Mouse (Mus musculus): ENCODE data around the gene Mgat2. TPM values are rescaled to one million over a fixed set of nuclear protein-coding genes. Genes with fewer than 3 reads are reported as not detected.
A peak's percentile ranks its signal among the peaks of the same experiment; 100 is the strongest.

The Mgat2 gene
- polyA plus RNA-seq (2015; fragmentation: Nextera tagmentation; extraction: Ambion mirVana) = 46.3 and 47.0 TPM in 2 replicates

- peak within 1 kb of the TSS; percentile 91 for H3K9ac ChIP-seq (replicated peaks; ENCODE audit: low read length)
- H3K4me2 ChIP-seq (replicated peaks; ENCODE audit: low read depth, low read length) = peak within 1 kb of the TSS; percentile 95
- H3K27ac ChIP-seq (ENCODE audit: low read length) = peak within 1 kb of the TSS; percentile 93
- peaks cover 12% of the 10 kb centered on the region; the same call in 1 of the 2 replicates for H3K36me3 ChIP-seq (ENCODE audit: insufficient read depth, low read length)
- ATAC-seq (ENCODE audit: low FRiP score, low TSS enrichment) = peak; percentile 99
- H3K4me3 ChIP-seq (ENCODE audit: low read length) = peak within 1 kb of the TSS; percentile 86
- H3K9me3 ChIP-seq (ENCODE audit: low read length) = no peaks in the 10 kb centered on the region
- H3K4me1 ChIP-seq (ENCODE audit: insufficient read depth, low read length) = peaks cover 20% of the 10 kb centered on the region
- 0% methylated on average over 83 of the region's 84 CpGs for WGBS
- H3K27me3 ChIP-seq (ENCODE audit: insufficient read depth, low read length) = no peaks in the 10 kb centered on the region
These were observed at the start of gene Mgat2, which contains the start of gene Rpl36al for GRCm38 (mm10) chr12:69183583-69184308. Gene Mgat2, plus strand, starts transcription at chr12:69184157. Gene Rpl36al, minus strand, starts transcription at chr12:69184083.

GRCm38 (mm10) chr12:69139201-69139600 is 44.8 kb upstream of the Mgat2 start:
- no peaks in the 10 kb centered on the region for H3K27me3 ChIP-seq (ENCODE audit: insufficient read depth, low read length)
- H3K4me2 ChIP-seq (replicated peaks; ENCODE audit: low read depth, low read length) = no peak overlapping the region
- 94% methylated on average over 3 of the region's 3 CpGs for WGBS
- H3K9ac ChIP-seq (replicated peaks; ENCODE audit: low read length) = no peak overlapping the region
- H3K4me3 ChIP-seq (ENCODE audit: low read length) = no peak overlapping the region
- no peaks in the 10 kb centered on the region for H3K4me1 ChIP-seq (ENCODE audit: insufficient read depth, low read length)
- no peaks in the 10 kb centered on the region for H3K36me3 ChIP-seq (ENCODE audit: insufficient read depth, low read length)
- H3K9me3 ChIP-seq (ENCODE audit: low read length) = no peaks in the 10 kb centered on the region
- no peak overlapping the region for H3K27ac ChIP-seq (ENCODE audit: low read length)
- no peak for ATAC-seq (ENCODE audit: low FRiP score, low TSS enrichment)

- H3K9me3 ChIP-seq (ENCODE audit: low read length) = no peaks in the 10 kb centered on the region
- H3K4me2 ChIP-seq (replicated peaks; ENCODE audit: low read depth, low read length) = no peak overlapping the region
- H3K27me3 ChIP-seq (ENCODE audit: insufficient read depth, low read length) = no peaks in the 10 kb centered on the region
- no peak overlapping the region for H3K27ac ChIP-seq (ENCODE audit: low read length)
- no peak overlapping the region for H3K9ac ChIP-seq (replicated peaks; ENCODE audit: low read length)
- WGBS = 88% methylated on average over 7 of the region's 7 CpGs
- H3K4me3 ChIP-seq (ENCODE audit: low read length) = no peak overlapping the region
- H3K36me3 ChIP-seq (ENCODE audit: insufficient read depth, low read length) = no peaks in the 10 kb centered on the region
- no peaks in the 10 kb centered on the region for H3K4me1 ChIP-seq (ENCODE audit: insufficient read depth, low read length)
- no peak for ATAC-seq (ENCODE audit: low FRiP score, low TSS enrichment)
These were observed 44.1 kb upstream of the Mgat2 start for GRCm38 (mm10) chr12:69139841-69140240.

- Histone ChIP-seq H3K9me3 (ENCODE audit: low read length) (no peaks in the 10 kb centered on the region), H3K4me1 (ENCODE audit: insufficient read depth, low read length) (no peaks in the 10 kb centered on the region), H3K27me3 (ENCODE audit: insufficient read depth, low read length) (no peaks in the 10 kb centered on the region), H3K36me3 (ENCODE audit: insufficient read depth, low read length) (no peaks in the 10 kb centered on the region), H3K9ac (replicated peaks; ENCODE audit: low read length) (no peak overlapping the region), H3K27ac (ENCODE audit: low read length) (no peak overlapping the region), H3K4me2 (replicated peaks; ENCODE audit: low read depth, low read length) (no peak overlapping the region), H3K4me3 (ENCODE audit: low read length) (no peak overlapping the region)
- WGBS = 86% methylated on average over 6 of the region's 6 CpGs
- no peak for ATAC-seq (ENCODE audit: low FRiP score, low TSS enrichment)
These were observed 40.5 kb upstream of the Mgat2 start for GRCm38 (mm10) chr12:69143460-69143859.

GRCm38 (mm10) chr12:69147166-69147735 is 36.7 kb upstream of the Mgat2 start:
- H3K9ac ChIP-seq (replicated peaks; ENCODE audit: low read length) = no peak overlapping the region
- WGBS = 94% methylated on average over 5 of the region's 5 CpGs
- ATAC-seq (ENCODE audit: low FRiP score, low TSS enrichment) = no peak
- H3K27me3 ChIP-seq (ENCODE audit: insufficient read depth, low read length) = no peaks in the 10 kb centered on the region
- no peak overlapping the region for H3K4me3 ChIP-seq (ENCODE audit: low read length)
- H3K4me2 ChIP-seq (replicated peaks; ENCODE audit: low read depth, low read length) = no peak overlapping the region
- H3K9me3 ChIP-seq (ENCODE audit: low read length) = no peaks in the 10 kb centered on the region
- H3K36me3 ChIP-seq (ENCODE audit: insufficient read depth, low read length) = no peaks in the 10 kb centered on the region
- no peak overlapping the region for H3K27ac ChIP-seq (ENCODE audit: low read length)
- no peaks in the 10 kb centered on the region for H3K4me1 ChIP-seq (ENCODE audit: insufficient read depth, low read length)

- WGBS = 82% methylated on average over 13 of the region's 13 CpGs
- Histone ChIP-seq H3K27me3 (ENCODE audit: insufficient read depth, low read length) (no peaks in the 10 kb centered on the region), H3K9me3 (ENCODE audit: low read length) (no peaks in the 10 kb centered on the region), H3K9ac (replicated peaks; ENCODE audit: low read length) (no peak overlapping the region), H3K4me1 (ENCODE audit: insufficient read depth, low read length) (no peaks in the 10 kb centered on the region), H3K36me3 (ENCODE audit: insufficient read depth, low read length) (no peaks in the 10 kb centered on the region), H3K4me3 (ENCODE audit: low read length) (no peak overlapping the region), H3K4me2 (replicated peaks; ENCODE audit: low read depth, low read length) (no peak overlapping the region), H3K27ac (ENCODE audit: low read length) (no peak overlapping the region)
- ATAC-seq (ENCODE audit: low FRiP score, low TSS enrichment) = no peak
These were observed 33.9 kb upstream of the Mgat2 start for GRCm38 (mm10) chr12:69150049-69150448.

GRCm38 (mm10) chr12:69155923-69156322 is 28.0 kb upstream of the Mgat2 start:
- 84% methylated on average over 2 of the region's 2 CpGs for WGBS
- no peak overlapping the region for H3K4me2 ChIP-seq (replicated peaks; ENCODE audit: low read depth, low read length)
- no peak overlapping the region for H3K9ac ChIP-seq (replicated peaks; ENCODE audit: low read length)
- no peaks in the 10 kb centered on the region for H3K27me3 ChIP-seq (ENCODE audit: insufficient read depth, low read length)
- no peaks in the 10 kb centered on the region for H3K9me3 ChIP-seq (ENCODE audit: low read length)
- no peak for ATAC-seq (ENCODE audit: low FRiP score, low TSS enrichment)
- peaks cover 18% of the 10 kb centered on the region for H3K36me3 ChIP-seq (ENCODE audit: insufficient read depth, low read length)
- no peak overlapping the region for H3K4me3 ChIP-seq (ENCODE audit: low read length)
- no peak overlapping the region for H3K27ac ChIP-seq (ENCODE audit: low read length)
- peaks cover 6% of the 10 kb centered on the region; the same call in 1 of the 2 replicates for H3K4me1 ChIP-seq (ENCODE audit: insufficient read depth, low read length)

- 88% methylated on average over 4 of the region's 4 CpGs for WGBS
- Histone ChIP-seq H3K4me2 (replicated peaks; ENCODE audit: low read depth, low read length) (no peak overlapping the region), H3K9me3 (ENCODE audit: low read length) (no peaks in the 10 kb centered on the region), H3K9ac (replicated peaks; ENCODE audit: low read length) (no peak overlapping the region), H3K4me1 (ENCODE audit: insufficient read depth, low read length) (peaks cover 6% of the 10 kb centered on the region; the same call in 1 of the 2 replicates), H3K27ac (ENCODE audit: low read length) (no peak overlapping the region), H3K27me3 (ENCODE audit: insufficient read depth, low read length) (no peaks in the 10 kb centered on the region), H3K36me3 (ENCODE audit: insufficient read depth, low read length) (peaks cover 18% of the 10 kb centered on the region), H3K4me3 (ENCODE audit: low read length) (no peak overlapping the region)
- no peak for ATAC-seq (ENCODE audit: low FRiP score, low TSS enrichment)
These were observed 27.5 kb upstream of the Mgat2 start for GRCm38 (mm10) chr12:69156436-69156835.

GRCm38 (mm10) chr12:69157107-69157506 is 26.9 kb upstream of the Mgat2 start:
- WGBS = 98% methylated on average over 2 of the region's 2 CpGs
- peaks cover 6% of the 10 kb centered on the region; the same call in 1 of the 2 replicates for H3K4me1 ChIP-seq (ENCODE audit: insufficient read depth, low read length)
- H3K4me3 ChIP-seq (ENCODE audit: low read length) = 0 out of 2 replicates have a peak overlapping the region, but pooled peaks have one; percentile 80
- no peak overlapping the region for H3K4me2 ChIP-seq (replicated peaks; ENCODE audit: low read depth, low read length)
- H3K9me3 ChIP-seq (ENCODE audit: low read length) = no peaks in the 10 kb centered on the region
- ATAC-seq (ENCODE audit: low FRiP score, low TSS enrichment) = no peak
- H3K36me3 ChIP-seq (ENCODE audit: insufficient read depth, low read length) = peaks cover 18% of the 10 kb centered on the region
- no peaks in the 10 kb centered on the region for H3K27me3 ChIP-seq (ENCODE audit: insufficient read depth, low read length)
- H3K27ac ChIP-seq (ENCODE audit: low read length) = no peak overlapping the region
- no peak overlapping the region for H3K9ac ChIP-seq (replicated peaks; ENCODE audit: low read length)

- Histone ChIP-seq H3K4me1 (ENCODE audit: insufficient read depth, low read length) (peaks cover 6% of the 10 kb centered on the region; the same call in 1 of the 2 replicates), H3K27me3 (ENCODE audit: insufficient read depth, low read length) (no peaks in the 10 kb centered on the region), H3K4me3 (ENCODE audit: low read length) (peak overlapping the region; percentile 80), H3K4me2 (replicated peaks; ENCODE audit: low read depth, low read length) (peak overlapping the region; percentile 81), H3K9ac (replicated peaks; ENCODE audit: low read length) (peak overlapping the region; percentile 87), H3K27ac (ENCODE audit: low read length) (peak overlapping the region; percentile 96), H3K9me3 (ENCODE audit: low read length) (no peaks in the 10 kb centered on the region), H3K36me3 (ENCODE audit: insufficient read depth, low read length) (peaks cover 18% of the 10 kb centered on the region)
- WGBS = under 1% methylated on average over 19 of the region's 19 CpGs
- ATAC-seq (ENCODE audit: low FRiP score, low TSS enrichment) = no peak; the same call in 1 of the 2 replicates
These were observed 25.6 kb upstream of the Mgat2 start for GRCm38 (mm10) chr12:69158366-69158764.

Measured in kidney, embryonic 16.5 days (tissue).